Mouse (Mus musculus) retina, postnatal 1 day (tissue): ENCODE data around the gene Ak5.

ENCODE experiments used
- DNase-seq: peaks from one replicate; pipeline ENCODE4 v3.0.0-alpha.2; 2012

Ak5 gene

DNA sequence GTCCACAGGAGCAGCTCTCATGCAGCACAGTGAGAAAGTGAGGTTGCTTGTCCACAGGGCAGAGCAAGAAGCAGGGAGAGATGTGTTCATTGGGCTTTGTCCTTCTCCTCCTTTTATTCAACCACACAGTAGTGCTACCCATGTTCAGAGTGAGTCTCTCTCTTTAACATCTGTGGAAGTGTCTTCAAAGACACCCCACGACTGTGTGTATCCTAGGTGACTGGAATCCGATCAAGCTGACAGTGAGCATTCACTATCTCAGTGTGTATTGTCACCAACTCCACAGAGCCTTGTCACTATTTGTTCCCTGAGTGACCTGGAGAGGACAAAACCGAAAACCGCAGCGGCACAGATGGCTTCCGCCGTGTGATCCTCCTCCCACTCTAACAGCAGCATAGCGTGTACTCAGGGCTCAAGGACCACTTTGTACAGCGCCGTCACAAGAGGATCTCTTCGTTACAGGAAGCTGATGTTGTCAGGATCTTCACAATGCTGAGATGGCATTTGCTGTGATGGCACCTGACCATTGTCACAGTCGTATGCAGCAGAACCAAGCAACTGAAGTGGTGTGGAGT is 159.7 kb downstream of the Ak5 start:
- no peak for DNase-seq

GRCm38 (mm10) chr3:152507900-152508299 is 160.3 kb downstream of the Ak5 start:
- DNase-seq = no peak

DNA sequence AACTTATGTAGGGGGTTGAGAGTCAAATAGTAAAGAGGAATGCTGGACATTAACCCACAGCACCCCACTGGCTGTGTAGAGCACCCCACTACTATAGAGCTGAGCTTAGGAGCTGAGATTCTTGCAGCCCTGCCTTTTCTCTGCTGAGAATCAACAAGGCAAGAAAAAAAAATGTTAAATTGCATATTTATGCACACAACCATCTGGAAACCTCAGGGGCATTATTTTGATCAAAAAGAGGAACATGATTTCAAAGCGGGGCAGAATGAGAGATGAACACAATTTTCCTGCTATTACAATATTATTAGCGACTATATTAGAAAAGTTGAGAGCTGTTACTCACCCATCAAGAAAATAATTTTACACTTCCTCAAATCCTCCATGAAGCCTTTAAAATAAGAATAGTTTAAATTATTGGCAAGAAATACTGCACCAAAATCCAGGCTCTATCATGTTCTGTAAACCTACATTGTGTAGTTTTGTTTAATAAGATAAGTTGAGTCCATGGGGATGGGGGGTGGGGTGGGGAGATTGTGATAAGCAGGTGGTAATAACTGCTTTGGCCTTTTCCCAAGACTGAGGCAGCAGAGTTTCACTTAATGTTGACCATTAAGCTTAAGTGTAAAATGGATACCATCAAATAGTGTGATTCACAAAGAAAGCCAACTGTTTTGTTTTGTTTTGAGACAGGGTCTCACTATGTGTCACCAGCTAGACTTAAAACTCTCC is 169.0 kb downstream of the Ak5 start:
- no peak for DNase-seq

GRCm38 (mm10) chr3:152497842-152498241 is 170.3 kb downstream of the Ak5 start:
- DNase-seq = no peak

GRCm38 (mm10) chr3:152497084-152497483 is 171.1 kb downstream of the Ak5 start:
- no peak for DNase-seq

DNA sequence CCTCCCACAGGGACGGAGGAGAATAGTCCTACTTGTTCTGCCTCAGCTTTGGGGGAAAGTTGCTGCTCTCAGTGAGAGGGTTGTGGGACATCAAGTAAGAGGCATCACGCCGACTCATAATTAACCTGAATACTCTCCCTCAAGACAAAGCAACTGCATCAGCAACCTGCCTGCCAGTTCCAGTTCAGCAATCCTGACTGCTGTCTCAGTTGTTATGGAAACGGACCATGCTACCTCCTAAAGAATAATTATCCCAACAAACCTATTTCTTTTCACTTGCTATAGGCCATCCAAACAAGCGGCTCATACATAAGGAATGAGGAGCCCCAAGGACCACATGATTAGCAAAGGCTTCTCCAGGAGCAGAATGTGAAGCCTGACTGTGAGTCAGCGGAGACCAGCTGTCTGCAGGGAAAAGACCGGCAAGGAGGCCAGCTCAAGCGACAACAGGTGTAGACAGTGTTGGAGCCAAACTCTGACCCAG is 172.7 kb downstream of the Ak5 start:
- peak; percentile 24 for DNase-seq

- peak; percentile 60 for DNase-seq
Measured at GRCm38 (mm10) chr3:152494667-152495360, 173.3 kb downstream of the Ak5 start.

DNA sequence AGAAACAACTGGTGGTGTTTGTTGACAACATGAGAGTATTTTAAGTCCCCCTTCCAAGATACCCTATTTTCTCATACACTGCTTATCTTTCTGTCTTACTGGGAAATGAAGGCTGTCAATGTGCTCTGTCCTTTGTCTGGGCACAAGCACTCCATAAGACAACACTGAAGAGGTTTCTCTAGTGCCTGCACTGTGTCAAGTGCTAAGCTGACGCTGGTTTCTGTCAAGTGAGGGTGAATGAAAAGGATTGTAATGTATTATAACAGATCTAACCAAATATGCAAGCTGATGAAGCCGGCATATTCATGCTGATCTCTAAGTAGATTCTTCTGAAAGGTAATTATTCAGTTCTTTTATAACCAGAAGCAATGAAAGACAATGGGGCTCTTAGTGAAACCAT is 174.3 kb downstream of the Ak5 start:
- no peak for DNase-seq

DNA sequence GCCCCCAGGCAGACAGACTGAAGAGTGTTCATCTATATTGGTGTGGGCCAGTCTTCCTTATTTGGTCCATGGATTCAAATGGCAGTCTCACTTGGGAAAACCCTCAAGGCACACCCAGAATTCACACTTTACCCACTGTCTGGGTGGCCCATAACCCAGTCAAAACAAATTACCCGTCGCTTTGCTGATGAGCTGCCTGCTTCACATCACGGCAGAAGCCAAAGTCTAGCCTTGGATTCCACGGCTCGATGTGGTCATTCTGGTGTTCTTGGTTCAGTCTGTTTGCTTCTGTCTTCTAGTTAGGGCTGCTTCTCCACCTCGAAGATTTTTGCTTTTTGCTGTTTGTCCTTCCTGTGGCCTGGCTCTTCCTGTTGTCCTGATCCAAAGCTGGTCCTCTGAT is 175.9 kb downstream of the Ak5 start:
- DNase-seq = no peak

GRCm38 (mm10) chr3:152490423-152490822 is 177.7 kb downstream of the Ak5 start:
- no peak for DNase-seq

- no peak for DNase-seq
Measured at GRCm38 (mm10) chr3:152488964-152489363, 179.2 kb downstream of the Ak5 start.

- DNase-seq = peak; percentile 61
Measured at GRCm38 (mm10) chr3:152484206-152484605, 184.0 kb downstream of the Ak5 start.

GRCm38 (mm10) chr3:152483800-152484199 is 184.4 kb downstream of the Ak5 start:
- peak; percentile 40 for DNase-seq

- DNase-seq = peak; percentile 35
Measured at GRCm38 (mm10) chr3:152482182-152482581, 186.0 kb downstream of the Ak5 start.

DNA sequence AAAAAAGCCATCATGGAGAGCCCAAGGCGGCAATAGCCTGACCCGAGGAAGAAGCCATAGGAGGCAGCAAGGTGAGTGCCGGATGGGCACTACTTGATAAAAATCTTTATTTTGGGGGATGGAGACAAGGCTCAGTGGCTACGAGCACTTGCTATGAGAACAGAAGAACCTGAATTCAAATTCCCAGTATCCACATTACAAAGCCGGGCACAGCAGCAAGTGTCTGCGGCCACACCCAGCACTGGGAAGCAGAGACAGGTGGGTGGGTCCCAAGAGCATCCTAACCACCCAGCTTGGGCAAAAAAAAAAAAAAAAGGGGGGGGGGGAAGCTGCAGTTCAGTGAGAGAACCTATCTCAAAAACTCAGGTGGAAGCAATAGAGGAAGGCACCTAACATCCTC is 187.8 kb downstream of the Ak5 start:
- DNase-seq = no peak

DNA sequence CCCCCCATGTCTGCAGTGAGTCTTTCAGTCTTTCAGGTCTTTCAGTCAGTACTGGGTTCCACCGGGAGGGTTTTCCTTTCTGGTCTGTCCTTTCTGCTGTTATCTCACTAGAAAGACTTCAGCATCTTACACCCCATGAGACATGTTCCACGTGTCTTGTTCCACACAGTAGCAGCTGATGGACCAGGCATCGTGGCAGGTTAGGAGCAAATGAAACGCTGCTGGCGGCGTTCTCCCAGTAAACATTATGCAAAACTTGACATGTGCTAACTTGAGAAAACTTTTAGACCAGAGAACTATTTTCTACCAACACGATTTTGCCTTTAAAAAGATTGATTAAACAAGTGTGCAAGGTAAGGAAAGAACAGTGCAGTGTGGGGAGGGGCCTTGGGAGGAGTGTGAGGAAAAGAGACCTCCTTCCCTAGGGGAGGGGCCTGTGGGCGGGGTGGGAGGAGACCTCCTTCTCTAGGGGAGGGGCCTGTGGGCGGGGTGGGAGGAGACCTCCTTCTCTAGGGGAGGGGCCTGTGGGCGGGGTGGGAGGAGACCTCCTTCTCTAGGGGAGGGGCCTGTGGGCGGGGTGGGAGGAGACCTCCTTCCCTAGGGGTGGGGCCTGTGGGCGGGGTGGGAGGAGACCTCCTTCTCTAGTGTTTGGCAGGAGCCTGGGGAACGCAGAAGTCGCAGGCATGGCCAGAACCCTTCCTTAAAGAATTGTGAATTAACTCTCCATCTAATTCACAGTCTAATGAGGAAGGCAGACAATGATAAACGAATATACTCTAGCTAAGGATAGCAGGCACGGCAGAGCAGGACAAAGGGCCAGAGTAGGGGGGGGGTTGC is 189.3 kb downstream of the Ak5 start:
- peak; percentile 77 for DNase-seq

DNA sequence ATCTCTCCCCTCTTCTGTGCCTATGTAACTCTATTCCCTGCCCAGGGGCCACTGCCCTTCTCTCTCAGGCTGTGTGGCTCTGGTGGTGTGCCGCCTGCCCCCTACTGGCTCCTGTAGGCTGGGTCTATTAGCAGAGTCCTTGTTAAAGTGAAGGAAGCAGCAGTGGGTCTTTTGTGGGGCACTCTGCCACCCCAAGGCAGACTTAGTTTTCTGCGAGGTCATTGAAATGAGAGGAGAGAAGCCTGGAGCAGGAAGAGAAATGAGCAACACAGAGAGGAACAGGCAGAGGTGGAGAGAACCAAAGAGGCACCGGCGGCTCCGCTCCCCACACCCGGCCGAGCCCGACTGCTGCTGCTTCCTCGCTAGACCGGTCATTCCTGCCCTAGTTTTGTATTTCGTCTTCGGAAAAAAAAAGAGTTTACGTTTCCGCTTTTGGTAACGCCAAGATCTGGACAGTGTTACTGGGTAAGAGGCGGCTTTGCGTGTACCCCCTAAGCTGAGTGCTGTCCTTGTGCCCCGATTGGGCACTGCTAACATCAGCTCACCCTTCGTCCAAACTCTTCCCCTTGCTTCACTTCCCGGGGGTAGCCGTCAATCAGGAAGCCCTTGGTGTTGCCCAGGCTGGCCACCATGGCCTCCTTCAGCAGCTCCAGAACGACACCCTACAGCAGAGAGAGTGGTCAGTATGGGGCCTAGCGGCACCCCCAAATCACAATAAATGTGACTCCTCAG is 190.2 kb downstream of the Ak5 start:
- peak; percentile 80 for DNase-seq

DNA sequence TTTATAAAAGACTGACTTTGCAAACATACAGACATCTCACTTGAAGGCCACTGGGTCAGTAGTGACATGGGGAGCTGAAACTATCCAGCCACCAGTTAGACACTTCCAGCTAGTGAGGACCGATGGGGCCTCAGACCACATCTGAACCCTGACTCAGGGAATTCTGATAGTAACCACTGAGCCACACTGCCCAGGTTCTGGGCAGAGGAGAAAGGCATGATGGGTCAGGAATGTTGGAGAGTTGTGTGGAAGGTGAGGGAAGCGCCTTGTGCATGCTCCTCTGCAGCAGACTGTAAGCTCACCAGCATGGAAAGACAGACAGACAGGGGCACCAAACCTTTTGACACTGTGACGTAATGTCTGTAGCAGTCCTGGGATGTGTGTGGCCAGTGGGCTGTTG is 192.3 kb downstream of the Ak5 start:
- no peak for DNase-seq

DNA sequence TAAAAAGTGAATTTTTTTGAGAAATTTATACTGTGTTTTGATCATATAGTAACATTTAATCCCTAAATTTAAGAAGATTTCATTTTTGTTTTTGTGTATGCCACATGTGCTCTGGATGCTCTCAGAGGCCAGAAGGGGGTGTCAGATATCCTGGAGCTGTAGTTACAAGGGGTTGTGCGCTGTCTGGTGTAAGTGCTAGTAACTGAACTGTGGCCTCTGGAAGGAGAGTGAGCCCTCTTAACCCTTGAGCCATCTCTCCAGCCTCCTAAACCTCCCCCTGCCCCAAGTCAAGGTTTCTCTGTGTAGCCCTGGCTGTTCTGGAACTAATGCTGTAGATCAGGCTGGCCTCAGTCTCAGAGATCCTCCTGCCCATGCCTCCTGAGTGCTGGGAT is 192.9 kb downstream of the Ak5 start:
- DNase-seq = no peak

DNA sequence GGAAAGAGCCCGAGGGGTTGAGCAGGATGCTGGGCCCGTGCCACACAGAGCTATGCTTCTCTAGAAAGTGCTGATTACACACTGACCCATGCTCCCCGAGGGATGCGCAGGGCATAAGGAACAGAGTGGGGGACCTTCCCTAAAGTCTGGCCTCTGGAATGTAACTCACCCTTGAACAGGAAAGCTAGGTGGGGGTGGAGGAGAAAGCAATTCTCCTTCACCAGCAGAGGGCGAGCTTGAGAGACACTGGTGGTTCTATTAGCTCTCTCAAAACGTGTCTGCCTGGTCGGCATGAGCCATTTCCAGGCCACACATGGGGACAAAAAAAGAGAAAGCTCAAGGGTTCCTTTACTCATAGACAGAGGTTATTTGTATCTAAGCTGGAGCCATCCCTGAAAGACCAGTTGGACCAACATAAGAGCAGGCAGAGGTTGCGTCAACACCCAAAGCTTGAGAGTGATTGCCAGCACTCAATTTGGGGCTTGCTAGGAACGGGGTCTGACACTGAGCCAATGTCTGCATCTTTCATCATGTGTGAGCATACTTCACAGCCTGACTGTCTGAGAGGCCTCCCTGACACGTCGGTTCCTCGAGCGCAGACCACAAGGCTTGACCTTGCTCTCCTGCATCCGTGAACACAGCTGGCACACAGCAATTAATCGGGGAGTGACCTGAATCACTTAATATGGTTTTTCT is 193.4 kb downstream of the Ak5 start:
- DNase-seq = peak; percentile 83

DNA sequence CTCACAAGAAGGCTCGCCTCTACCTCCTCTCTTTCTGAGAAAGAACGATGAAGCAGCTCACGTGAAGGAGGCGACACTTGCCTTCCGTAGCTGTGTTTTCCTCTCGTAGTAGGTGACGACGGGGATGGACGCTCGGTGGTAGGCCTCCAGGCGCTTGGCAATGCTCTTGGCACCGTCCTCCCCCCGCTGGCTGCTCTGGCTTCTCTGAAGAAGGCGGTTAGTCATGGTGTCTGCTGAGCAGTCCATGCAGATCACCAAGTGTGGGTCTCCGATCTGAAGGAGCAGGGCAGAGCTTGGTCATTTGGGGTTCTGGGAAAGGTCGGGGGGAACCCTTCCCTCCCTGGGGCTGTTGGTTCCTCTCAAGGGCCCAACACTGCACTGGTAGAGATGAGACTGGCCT is 195.5 kb downstream of the Ak5 start:
- no peak for DNase-seq

DNA sequence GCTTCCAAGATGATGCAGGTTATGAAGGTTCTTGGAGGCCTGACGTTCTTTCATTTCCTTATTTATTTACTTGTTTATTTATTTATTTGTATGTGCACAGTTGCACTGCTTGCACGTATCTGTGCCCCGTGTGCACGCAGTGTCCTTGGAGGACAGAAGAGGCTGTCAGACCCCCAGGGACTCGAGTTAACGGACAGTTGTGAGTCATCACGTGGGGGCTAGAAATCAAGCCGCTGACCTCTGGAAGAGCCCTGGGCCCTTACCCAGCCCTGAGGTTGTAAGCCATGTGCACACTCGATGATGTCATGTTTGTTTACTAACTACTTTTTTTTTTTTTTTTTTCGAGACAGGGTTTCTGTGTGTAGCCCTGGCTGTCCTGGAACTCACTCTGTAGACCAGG is 197.8 kb downstream of the Ak5 start:
- no peak for DNase-seq
